Mouse (Mus musculus) heart, adult 18-20 months (tissue): Measurements from ENCODE around the gene Tfap4. TPM values are rescaled to one million over a fixed set of nuclear protein-coding genes. Genes with fewer than 3 reads are reported as not detected.

Experiments used
- DNase-seq, 2 experiments: peaks; one replicate each; pipeline ENCODE4 v3.0.0; 2021 to 2022; ENCODE audit warnings: mixed read lengths in 1 of 2
- long read RNA-seq, 2 experiments: library from polyadenylated mRNA; stranded (forward); transcript quantifications; one replicate each; pipeline ENCODE4 v2.0.0; 2021
- total RNA-seq, 2 experiments: library from RNA; stranded (reverse); gene quantifications; 2 replicates each; pipeline ENCODE4 v1.2.3; 2021

Gene Tfap4
- total RNA-seq, result 1 to 10 TPM; 2.1 to 2.6 TPM
- long read RNA-seq, experiment 1, partial matches to known transcripts, result 0 of 1 reads
- long read RNA-seq, experiment 1, other reads (novel, unspliced or antisense), result 1 of 1 reads
- long read RNA-seq, experiment 2, result 0 reads

GRCm38 (mm10) chr16:4559715-4560144 is at the start of gene Tfap4:
Tfap4 (minus strand) TSS chr16:4559854.
- DNase-seq, result peak; percentile 92 to 93

DNA sequence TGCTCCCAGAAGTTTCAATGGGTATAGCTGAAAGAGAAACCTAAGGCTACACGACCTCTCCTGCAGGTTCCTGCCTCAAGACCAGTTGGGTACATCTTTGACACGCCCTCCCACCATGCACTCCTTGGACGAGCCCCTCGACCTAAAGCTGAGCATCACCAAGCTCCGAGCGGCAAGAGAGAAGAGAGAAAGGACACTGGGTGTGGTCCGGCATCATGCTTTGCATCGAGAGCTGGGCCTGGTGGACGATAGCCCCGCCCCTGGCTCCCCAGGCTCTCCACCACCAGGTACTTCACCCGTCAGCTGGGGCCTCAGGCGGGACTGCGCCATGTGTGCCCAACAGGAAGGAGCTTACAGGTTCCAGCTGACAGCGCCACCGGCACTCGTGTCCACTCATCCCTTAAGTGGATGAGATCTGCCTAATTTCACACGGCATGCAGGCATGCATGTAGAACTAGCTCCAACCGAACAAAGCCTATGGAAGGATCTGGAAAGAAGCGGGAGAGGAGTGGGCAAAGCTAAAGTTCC is 48.9 kb upstream of the Tfap4 start:
- DNase-seq, result no peak

- peak; percentile 84 to 87 for DNase-seq
Measured at GRCm38 (mm10) chr16:4607818-4608531, 48.3 kb upstream of the Tfap4 start.

GRCm38 (mm10) chr16:4606431-4607084 is 46.9 kb upstream of the Tfap4 start:
- peak; percentile 76 to 80 for DNase-seq

GRCm38 (mm10) chr16:4605514-4606131 is 46.0 kb upstream of the Tfap4 start:
- no peak for DNase-seq

GRCm38 (mm10) chr16:4604293-4604837 is 44.7 kb upstream of the Tfap4 start:
- no peak for DNase-seq

GRCm38 (mm10) chr16:4603453-4603837 is 43.8 kb upstream of the Tfap4 start:
- DNase-seq, result no peak

GRCm38 (mm10) chr16:4602766-4603452 is 43.3 kb upstream of the Tfap4 start:
- DNase-seq, result no peak

DNA sequence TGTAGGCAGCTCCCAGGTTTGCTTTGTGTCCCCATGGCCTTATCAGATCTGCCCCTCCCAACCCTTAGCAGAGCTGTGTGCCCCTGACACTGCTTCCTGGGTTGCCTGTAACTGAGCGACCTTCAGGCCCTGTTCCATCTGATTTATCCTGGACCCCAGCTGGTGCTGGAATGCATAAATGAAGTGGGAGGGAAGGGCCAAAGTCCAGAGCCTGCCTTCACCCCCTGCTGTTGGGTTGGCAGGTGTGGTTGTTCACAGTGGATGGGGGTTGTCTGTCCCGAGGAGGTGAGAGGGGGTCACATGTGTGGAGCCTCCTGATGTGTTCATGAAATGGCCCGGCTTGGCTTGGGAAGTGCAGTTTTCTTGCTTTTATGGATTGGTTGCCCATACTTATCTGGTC is 42.5 kb upstream of the Tfap4 start:
- DNase-seq, result no peak

DNA sequence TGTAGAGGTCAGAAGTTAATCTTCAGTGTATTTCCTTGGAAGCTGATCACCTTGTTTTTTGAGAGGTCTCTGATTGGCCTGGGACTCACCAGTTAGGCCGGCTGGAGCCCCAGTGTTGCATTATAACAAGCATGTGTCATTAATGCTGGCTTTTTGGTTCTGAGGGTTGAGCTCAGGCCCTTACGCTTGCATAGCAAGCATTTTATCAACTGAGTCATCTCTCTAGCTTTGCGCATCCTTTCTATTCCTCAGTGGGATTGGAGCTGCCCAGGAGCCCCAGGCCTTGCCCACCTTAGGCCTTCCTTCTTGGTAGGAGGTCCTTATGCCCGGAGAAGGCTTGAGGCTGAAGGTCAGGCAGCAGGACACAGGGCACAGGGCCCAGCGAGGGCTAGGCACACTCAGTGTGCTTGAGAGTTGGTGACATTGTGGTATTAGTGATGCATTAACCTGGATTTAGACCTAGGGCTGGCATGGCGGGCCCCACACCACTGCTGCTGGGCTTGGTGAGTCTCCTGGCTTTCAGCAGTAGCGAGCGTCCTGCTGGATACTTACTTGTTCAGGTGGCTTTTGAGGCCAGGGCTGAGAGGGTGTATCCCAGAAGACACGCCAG is 41.2 kb upstream of the Tfap4 start:
- DNase-seq, result no peak

DNA sequence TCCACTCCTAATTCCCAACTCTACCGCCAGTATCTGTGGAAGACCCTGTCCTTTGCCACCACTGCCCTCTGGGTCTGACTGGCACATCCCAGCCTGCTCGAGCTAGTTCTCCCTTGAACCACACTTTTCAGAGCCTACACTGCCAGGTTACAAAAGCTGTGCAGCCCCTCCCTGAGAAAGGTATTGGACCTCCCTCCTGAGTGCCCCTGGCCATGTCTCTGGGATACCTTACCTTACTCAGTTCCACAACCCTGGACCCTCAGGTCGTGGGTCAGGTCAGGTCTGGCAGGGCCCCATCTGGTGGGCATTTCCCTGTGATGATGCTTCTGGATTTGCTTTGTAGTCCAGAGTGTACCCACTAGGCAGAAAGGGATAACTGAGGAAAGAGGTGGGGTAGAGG is 40.0 kb upstream of the Tfap4 start:
- no peak for DNase-seq

DNA sequence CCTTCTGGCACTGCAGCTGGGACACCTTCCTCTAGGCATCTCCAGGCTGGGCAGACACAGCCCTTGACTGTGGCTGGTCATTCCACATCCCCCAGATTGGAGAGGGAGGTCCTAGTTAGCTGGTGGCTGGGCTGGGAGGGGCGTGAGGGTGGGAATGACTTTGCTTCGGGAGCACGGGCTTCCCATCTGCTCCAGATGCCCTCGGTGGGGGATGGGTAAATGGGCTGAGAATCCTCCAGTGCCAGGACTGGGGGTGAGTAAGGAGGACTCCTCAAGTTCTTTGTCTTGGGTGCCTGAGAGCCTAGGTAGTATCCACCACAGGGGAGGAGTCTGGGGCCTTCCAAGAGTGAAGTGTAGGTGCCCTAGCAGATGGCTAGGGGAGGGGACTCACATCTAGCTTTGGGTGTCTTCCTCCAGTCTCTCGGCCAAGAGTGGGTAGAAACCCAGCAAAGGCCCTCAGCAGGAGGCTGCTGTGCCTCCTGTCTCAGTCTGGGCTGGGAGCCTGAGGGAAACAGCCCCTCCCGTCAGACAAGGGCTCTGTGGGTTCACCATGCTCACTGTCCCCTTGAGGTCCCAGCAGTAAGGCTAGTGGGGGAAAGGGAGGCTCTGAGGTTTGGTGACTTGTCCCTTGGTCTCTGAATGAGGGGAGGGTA is 39.4 kb upstream of the Tfap4 start:
- DNase-seq, result no peak

DNA sequence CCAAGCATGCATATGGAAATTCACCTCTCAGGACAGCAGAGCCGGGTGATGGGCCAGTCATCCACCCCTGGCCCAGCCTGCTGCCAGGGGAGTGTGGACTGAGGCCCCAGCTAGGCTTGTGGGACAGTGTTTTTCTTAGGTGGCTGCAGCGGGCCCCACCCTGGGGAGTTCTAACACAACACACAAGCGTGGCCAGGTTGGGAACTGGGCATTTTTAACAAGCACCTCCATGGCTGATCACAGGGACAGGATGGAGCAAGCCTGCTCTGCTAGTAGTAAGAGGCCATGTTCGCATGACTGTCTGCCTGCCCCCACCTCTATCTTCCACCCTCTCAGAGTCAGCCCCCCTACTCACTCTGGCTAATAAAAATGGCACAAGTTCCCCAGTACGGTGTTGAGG is 38.4 kb upstream of the Tfap4 start:
- no peak for DNase-seq

GRCm38 (mm10) chr16:4597296-4597695 is 37.6 kb upstream of the Tfap4 start:
- no peak for DNase-seq

DNA sequence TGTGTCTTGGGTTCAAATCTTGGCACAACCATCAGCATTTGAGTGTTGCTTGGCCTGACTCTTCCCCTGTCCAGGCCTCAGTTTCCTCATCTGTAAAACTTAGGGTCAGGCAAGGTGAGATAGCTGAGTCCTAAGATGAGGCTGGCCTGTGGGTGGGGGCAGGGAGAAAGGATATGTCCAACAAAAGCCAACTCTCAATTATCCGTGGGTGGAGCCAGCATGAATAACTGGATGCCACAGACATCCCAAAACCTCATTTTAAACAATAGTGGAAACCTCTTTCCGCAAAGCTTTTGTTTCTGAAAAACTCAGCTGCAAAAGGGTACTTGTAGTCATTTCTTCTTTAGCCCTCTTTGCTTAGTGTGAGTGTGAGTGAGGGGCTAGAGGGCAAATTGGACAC is 37.2 kb upstream of the Tfap4 start:
- DNase-seq, result no peak

DNA sequence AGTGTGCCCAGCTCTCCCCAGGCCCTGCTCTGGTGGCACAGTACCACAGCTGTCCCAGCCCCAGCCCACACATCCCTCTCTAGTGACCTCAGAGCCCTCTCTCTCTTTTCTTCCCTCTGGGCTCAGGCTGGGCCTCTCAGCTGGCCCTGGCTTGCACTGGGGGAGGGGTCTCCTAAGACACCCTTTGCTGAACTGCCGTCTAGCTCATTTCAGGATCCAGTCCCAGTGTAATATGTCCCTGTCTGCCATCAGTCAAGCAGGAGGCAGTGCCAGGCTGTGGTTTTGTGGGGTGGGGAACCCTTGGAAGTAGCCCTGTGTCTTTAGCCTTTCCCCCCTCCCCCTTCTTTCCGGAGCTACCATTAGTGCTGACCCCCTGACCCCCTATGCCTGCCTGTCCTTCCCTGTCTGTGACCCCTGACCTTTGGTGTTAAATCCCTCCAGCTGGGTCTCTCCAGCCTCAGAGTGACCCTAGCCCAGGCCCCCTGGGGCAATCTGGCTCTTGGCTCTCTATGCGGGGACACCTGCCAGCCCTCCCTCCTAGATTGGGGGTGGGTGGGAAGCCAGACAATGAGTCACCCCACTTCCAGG is 36.6 kb upstream of the Tfap4 start:
- DNase-seq, result no peak

DNA sequence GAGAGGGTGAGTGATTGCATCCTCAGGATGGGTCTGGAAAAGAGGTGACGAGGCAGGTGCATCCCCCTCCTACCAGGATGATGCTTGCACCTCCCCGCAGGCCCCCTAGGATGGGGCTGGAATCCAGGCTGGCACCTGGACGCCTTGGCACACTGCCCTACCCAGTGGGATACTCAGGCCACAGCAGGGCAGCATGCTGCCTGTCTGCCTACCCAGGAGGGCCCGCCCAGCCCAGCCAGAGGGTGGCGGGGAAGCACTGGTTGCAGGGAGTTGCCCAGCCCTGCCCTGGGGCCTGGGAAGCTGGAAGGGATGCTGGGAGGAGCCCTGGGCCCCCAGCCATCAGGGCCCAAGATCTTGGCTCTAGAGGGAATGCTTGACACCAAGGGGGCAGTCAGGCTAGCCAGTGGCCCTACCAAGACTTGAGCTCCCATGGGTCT is 35.9 kb upstream of the Tfap4 start:
- peak; percentile 55 to 69 for DNase-seq

- DNase-seq, result peak in 1 of 2 experiments; percentile 68
Measured at GRCm38 (mm10) chr16:4594814-4595526, 35.3 kb upstream of the Tfap4 start.

DNA sequence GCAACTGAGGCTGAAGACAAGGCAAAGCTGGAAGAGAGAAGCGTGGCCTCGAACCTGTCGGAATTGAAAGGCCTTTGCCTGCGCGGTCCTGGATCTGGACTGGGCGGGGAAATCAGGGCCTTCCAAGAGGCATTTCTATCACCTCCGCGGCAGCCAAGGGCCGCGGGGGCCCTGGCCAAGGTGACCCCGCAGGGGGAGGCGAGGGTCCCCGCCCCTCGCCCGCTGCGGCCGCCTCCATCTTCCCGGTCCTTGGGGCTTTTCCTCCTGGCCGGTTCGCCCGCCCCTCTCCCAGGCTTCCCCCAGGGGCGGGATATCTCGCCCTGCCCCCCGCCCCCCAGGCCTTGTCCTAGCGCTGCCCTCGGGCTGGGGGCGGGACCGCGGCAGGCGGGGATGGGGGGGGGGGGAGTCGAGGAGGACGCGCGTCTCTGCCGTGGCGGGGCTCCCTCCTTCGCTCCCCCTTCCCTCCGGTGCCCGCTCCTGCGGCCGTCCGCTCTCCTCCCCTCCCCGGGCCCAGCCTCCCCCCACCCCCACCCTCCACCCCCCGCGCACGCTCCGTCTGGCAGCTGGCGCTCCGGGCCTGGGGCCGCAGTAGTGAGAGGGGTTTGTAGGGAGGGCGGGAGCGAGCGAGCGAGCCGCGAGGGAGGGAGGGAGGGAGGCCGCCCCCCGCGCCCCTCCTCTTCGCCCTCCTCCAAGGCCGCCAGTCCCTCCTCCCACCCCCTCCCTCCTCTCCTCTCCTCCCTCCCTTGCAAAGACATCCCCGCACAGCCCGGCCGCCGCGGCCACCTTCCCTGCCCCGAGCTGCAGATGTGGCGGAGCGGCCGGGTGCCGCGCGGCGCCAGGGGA is 34.5 kb upstream of the Tfap4 start, which contains the start of gene Glis2:
Gene Glis2 (plus strand): TSS at position 743 of the 843 bp plus-strand sequence.
- peak; percentile 71 to 76 for DNase-seq
